Mouse (Mus musculus): ENCODE measurements around the gene Gm21972.

Gm21972 gene

GRCm38 (mm10) chr1:86160059-86160458, 26.6 kb downstream of the Gm21972 start:
- in situ Hi-C loops (cut with MboI, MseI), result no loop called here

DNA sequence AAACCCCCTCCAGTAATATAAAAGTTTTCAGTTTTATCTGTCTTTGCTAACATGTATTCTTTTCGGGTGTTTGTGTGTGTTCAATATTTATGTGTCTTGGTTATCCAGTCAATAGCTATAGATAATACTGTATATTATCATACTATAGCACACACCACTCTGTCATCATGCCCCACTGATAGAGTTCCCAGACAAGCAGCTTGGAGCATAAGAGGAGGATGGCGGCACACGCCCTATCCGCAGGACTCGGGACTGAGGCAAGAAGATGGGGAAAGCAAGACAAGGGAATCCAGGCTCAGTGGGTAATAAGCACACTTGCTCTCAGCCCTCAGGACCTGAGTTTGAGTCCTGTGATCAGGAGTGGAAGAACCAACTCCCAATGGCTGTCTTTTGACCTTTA, 27.0 kb downstream of the Gm21972 start:
- in situ Hi-C loops (cut with MboI, MseI), result no loop called here

- in situ Hi-C loops (cut with MboI, MseI), result no loop called here
These were observed 27.6 kb downstream of the Gm21972 start for GRCm38 (mm10) chr1:86161061-86161460.

DNA sequence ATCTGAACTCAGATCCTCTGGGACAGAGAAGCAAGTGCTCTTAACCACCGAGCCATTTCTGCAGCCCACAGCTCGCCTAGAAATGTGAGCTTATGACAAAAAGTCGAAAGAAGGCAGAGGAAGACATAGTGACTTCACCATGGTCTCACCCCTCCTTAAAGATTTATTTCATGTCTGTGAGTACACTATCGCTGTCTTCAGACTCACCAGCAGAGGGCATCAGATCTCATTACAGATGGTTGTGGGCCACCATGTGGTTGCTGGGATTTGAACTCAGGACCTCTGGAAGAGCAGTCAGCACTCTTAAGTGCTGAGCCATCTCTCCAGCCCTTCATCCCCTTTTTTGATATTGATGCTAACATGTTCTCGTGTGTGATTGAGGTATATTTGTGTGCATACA, 41.2 kb downstream of the Gm21972 start:
- in situ Hi-C loops (cut with MboI, MseI), result no loop called here

GRCm38 (mm10) chr1:86176066-86176465, 42.6 kb downstream of the Gm21972 start:
- in situ Hi-C loops (cut with MboI, MseI), result no loop called here

GRCm38 (mm10) chr1:86178462-86179253, 45.2 kb downstream of the Gm21972 start:
- in situ Hi-C loops (cut with MboI, MseI), result no loop called here

DNA sequence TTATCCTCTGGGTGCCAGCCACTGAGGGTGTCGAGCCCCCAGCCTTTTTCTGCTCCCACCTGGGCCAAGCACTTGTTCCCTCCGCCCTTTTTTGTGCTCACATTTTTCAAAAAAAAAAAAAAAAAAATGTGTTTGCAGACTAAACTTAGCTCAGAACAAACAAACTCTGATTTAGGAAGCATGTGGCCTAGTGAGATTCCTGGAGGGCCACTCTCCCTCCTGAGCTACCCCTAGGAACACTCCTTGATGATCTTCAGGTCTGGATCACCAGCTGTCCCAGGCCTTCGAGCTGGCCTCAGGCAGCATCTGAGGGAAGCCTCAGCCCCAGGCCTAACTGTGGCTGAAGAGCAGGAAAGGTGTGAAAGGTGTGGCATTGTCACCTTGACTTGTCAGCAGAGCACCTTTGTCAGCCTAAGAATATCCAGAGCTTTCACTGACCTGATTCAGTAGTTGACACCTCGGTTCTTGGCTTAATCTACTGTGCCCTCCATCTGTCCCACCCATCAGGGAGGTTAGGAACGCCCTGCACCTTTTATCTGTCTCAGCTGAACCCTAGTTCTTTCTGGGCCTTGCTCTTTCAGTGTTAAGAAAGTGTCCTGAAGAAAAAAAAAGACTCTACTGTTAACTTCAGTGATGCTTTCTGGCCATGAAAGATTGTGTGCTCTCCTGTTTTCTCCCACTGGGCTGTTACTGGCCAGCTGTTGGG, 48.7 kb downstream of the Gm21972 start:
- in situ Hi-C loops (cut with MboI, MseI), result loop anchor here (5.0 kb wide), 1 partner anchor 155 kb away; no protein-coding TSS in a partner anchor

GRCm38 (mm10) chr1:86183577-86184263, 50.3 kb downstream of the Gm21972 start:
- in situ Hi-C loops (cut with MboI, MseI), result loop anchor here (5.0 kb wide), 1 partner anchor 154 kb away; no protein-coding TSS in a partner anchor

DNA sequence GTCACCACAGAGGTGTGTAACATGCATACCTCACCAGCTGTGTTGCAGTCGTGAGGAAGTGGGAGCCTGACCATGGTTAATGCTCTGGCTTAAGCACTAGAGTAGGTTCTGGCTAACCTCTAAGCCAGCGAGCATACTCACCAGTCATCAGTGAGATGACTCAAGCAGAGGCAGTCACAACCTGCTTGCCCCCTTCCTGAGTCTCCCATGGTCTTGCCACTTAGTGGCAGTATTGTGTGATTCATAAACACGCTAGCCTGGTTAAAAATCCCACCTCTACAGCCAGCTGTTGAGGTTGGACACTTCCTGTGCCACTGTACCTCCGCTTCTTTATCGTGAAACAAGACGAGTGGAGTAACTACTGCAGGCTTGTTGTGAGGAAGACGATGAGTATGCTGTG, 53.3 kb downstream of the Gm21972 start:
- in situ Hi-C loops (cut with MboI, MseI), result no loop called here

DNA sequence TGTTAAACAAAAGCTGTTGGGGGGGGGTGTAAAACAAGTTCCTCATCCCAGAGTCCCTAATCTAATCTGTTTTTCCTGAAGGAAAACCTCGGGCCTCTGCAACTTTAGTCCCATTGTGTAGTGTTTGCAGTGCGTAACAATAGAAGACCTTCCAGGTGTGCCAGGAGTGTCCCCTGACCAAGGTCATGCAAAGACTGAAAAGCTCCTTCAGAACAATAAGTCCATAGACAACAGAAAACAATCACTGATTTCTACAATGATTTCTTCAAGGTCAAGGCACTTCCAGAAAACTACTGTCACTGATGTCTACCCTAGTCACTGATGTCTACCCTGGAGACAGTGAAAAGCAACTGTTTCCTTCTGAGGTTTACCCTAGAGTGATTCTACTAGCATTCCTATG, 54.4 kb downstream of the Gm21972 start:
- in situ Hi-C loops (cut with MboI, MseI), result no loop called here

DNA sequence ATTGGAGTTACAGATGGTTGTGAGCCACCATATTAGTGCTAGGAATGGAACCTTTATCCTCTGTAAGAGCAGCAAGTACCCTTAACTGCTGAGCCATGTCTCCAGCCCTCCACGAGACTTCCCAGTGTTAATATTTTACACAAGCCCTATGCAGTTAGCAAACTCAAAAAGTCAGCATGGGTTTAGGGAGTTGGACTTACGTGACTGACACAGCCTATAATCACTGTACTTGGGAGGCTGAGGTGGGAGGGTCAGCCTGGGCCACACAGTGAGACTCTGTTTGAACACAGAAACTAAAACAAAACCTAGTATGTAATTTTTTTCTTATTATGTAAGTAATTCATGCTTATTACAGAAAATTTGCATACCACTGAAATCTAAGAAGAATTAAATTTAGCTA, 54.8 kb downstream of the Gm21972 start:
- in situ Hi-C loops (cut with MboI, MseI), result no loop called here

GRCm38 (mm10) chr1:86189034-86189702, 55.7 kb downstream of the Gm21972 start:
- in situ Hi-C loops (cut with MboI, MseI), result no loop called here

DNA sequence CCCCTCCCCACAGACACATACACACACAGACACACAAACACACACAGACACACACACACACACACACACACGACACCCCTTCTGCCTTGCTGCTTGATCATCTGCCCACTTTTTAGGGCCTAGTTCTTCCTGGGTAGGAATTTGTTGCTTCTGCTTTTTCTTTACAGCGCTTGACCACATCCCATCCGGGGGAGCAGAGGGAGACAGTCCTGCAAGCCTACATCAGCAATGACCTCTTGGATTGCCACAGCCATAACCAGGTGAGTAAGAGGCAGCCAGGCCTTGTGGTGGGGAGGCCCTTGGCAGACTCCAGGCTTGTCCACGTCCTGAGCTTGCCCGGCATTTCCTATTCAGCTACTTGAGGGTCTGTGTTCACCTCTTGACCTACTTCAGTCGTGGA, 57.4 kb downstream of the Gm21972 start:
- in situ Hi-C loops (cut with MboI, MseI), result no loop called here

- in situ Hi-C loops (cut with MboI, MseI), result no loop called here
These were observed 60.6 kb downstream of the Gm21972 start for GRCm38 (mm10) chr1:86194044-86194443.

DNA sequence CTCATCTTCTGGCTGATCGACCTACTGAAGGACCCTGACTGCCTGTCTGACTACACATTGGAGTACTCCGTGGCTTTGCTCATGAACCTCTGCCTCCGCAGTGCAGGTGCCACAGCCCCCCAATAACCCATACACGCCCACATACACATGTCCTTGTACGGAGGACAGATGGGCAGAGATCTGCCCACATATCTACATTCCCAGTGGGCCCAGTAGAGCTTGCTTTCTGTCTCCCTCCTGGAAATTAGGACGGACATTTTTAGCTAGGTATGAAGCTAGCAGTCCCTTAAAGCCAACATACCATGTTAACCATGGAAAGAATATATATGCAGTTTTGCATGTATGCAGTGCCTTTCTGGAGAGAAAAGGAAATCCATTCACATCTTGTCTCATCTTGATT, 64.8 kb downstream of the Gm21972 start:
- in situ Hi-C loops (cut with MboI, MseI), result no loop called here

DNA sequence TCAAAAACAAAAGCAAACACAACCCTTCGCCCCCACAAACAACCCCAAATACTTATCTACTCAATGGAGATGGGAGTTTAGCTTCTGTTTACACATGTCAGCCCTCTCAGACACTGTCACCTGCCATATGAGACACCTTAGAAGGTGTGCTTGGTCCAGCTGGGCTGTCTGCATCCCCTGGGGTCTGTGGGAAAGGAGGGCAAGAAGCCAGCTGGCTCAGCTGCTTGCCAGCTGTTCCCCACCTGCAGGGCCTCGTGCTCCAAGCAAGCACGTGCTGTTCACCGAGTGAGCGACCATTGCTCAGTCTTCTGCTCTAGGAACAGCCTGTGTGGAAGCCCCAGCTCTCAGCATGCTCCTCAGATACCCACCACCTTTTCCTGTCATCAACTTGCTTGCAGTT, 65.6 kb downstream of the Gm21972 start:
- in situ Hi-C loops (cut with MboI, MseI), result no loop called here

- in situ Hi-C loops (cut with MboI, MseI), result no loop called here
These were observed 67.9 kb downstream of the Gm21972 start for GRCm38 (mm10) chr1:86201312-86201711.

GRCm38 (mm10) chr1:86202617-86203219, 69.3 kb downstream of the Gm21972 start:
- in situ Hi-C loops (cut with MboI, MseI), result no loop called here

DNA sequence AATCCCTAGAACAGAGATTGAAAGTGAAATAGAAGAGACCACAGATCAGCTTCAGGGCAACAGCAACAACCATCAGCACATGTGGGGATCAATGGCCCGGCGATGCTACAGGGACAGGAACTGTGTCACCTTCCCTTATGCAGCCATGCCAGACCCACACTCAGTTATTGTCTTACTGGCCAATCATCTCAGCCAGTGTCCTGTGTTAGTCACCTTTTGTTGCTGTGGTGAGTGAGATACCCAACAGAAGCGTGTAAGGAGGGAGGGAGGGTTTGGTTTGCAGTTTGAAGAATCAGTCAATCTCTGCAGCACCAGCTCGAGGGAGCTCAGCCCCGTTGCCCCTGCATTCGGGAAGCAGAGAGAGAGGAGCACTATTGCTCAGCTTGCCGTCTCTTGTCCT, 77.2 kb downstream of the Gm21972 start:
- in situ Hi-C loops (cut with MboI, MseI), result loop anchor here in 1 of 2 experiments (10.0 kb wide), 1 partner anchor 124 kb away; no protein-coding TSS in a partner anchor

DNA sequence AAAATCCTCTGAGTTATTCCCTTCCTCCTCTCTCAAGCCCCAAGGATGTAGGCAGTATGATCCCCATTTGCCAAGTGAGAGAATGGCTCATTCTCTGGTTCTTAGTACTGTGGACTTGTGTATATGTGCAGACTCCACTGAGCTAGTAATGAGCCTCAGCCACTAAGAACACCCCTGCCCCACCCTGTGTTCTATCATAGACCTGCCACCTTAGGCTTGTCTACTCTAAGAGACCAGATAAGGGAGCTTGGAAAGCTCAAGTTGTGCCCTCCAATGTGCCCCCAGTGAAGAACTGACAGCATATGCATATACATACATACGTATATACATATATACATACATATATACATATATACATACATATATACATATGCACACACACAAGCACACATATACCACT, 78.1 kb downstream of the Gm21972 start:
- in situ Hi-C loops (cut with MboI, MseI), result loop anchor here in 1 of 2 experiments (10.0 kb wide), 1 partner anchor 123 kb away; no protein-coding TSS in a partner anchor

All from T-helper 17 cell (primary cell).